Mouse (Mus musculus) T-cell, adult 66 days (primary cell): ENCODE measurements around the gene Rfpl4b. TPM values are rescaled to one million over a fixed set of nuclear protein-coding genes. Genes with fewer than 3 reads are reported as not detected.

Source experiments
- total RNA-seq, 2 experiments: library from RNA; stranded (reverse); gene quantifications; 3 replicates in 1 of 2; 4 replicates in 1 of 2; pipeline ENCODE4 v1.2.4; 2023

The Rfpl4b gene
- not detected for total RNA-seq

GRCm38 (mm10) chr10:38821679-38822078, at the start of gene Rfpl4b:
TSS of gene Rfpl4b (minus strand) at chr10:38821779.

Other genes with a start within 250 kb of the Rfpl4b start
- under 1 TPM in 1 of 2 experiments, not detected in 1; 0.26 TPM for gene Lama4, start 143.7 kb upstream of the Rfpl4b start, total RNA-seq